Mouse (Mus musculus): ENCODE data around the gene Lsr. TPM values are rescaled to one million over a fixed set of nuclear protein-coding genes. Genes with fewer than 3 reads are reported as not detected.

Lsr gene
- 27.6 and 34.6 TPM in 2 replicates for polyA plus RNA-seq (2012; rRNA removed)

DNA sequence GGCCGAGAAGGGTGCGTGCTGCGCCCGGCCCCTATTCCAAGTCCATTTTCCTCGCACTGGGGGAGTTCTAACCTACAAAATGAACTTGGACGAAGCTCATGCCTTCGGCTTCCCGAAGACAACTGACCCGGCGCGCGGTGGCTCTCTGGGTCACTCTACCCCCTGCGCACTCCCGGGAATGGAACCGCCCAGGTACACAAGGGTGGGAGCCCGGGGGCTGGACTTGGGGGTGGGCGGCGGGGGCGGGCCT is at the start of gene Lsr:
Gene Lsr, minus strand, starts transcription at position 214 of the 250 bp plus-strand sequence.
- WGBS = 5% methylated on average over 19 of the region's 19 CpGs
- no peak for TF ChIP-seq POLR2A (IDR thresholded peaks at IDR 0.05; ENCODE audit: control insufficient read depth, extremely low read depth, insufficient read depth, low read length, poor library complexity)
- no peak for TF ChIP-seq CTCF (IDR thresholded peaks at IDR 0.05; ENCODE audit: borderline replicate concordance, control insufficient read depth, extremely low read depth, insufficient read depth, low read length, poor library complexity)
- Histone ChIP-seq H3K4me3 (ENCODE audit: control insufficient read depth, insufficient read depth, low read length) (peak within 1 kb of the TSS; percentile 45), H3K4me1 (replicated peaks; ENCODE audit: control insufficient read depth, insufficient read depth, low read length) (peaks cover 9% of the 10 kb centered on the region), H3K36me3 (ENCODE audit: control insufficient read depth, insufficient read depth, low read length) (no peaks in the 10 kb centered on the region), H3K27me3 (ENCODE audit: control insufficient read depth, insufficient read depth, low read length) (no peaks in the 10 kb centered on the region; the same call in 1 of the 2 replicates), H3K27ac (ENCODE audit: control insufficient read depth, insufficient read depth, low read length) (no peak within 1 kb of the TSS)
- no peak for DNase-seq

DNA sequence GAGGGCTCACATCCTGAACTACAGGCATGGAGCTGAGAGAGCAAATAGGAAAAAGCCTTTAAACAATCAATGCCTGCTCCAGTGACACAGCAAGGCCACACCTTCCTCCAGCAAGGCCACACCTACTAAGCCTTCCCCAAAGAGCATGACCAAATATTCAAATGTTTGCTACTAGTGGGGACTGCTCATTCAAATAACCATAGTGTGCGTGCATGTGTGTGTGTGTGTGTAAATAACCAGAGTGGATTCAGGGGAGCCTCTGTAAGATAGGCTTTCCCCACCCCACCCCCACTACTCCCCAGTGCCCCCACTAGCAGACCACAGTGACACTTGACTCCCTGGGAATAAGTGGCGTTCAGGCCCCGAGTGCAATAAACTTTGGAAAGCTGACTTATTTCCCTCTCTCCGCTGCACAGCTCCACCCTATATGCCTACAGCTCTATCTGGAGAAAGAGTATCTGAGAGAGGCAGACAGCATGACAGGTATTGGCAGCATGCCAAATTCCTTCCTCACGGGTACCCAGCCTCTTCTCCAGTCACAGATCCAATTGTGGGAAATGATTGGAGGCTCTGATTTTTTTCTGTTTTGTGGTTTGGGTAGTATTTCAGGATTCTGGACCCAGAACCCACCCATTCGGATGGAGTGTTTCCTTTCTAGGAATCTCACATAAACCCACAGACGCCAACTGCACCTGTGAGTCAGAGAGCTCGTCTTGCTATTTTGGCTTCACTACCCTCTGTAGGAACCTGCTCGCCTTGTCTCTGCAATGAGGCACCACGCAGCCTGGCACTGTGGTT is 44.0 kb upstream of the Lsr start:
- 30% methylated on average over 10 of the region's 10 CpGs for WGBS
- Histone ChIP-seq H3K36me3 (ENCODE audit: control insufficient read depth, insufficient read depth, low read length) (no peaks in the 10 kb centered on the region), H3K4me1 (replicated peaks; ENCODE audit: control insufficient read depth, insufficient read depth, low read length) (no peaks in the 10 kb centered on the region), H3K27ac (ENCODE audit: control insufficient read depth, insufficient read depth, low read length) (no peak overlapping the region), H3K4me3 (ENCODE audit: control insufficient read depth, insufficient read depth, low read length) (no peak overlapping the region), H3K27me3 (ENCODE audit: control insufficient read depth, insufficient read depth, low read length) (no peaks in the 10 kb centered on the region)
- no peak for DNase-seq
- TF ChIP-seq CTCF (IDR thresholded peaks at IDR 0.05; ENCODE audit: borderline replicate concordance, control insufficient read depth, extremely low read depth, insufficient read depth, low read length, poor library complexity) = no peak
- no peak for TF ChIP-seq POLR2A (IDR thresholded peaks at IDR 0.05; ENCODE audit: control insufficient read depth, extremely low read depth, insufficient read depth, low read length, poor library complexity)

DNA sequence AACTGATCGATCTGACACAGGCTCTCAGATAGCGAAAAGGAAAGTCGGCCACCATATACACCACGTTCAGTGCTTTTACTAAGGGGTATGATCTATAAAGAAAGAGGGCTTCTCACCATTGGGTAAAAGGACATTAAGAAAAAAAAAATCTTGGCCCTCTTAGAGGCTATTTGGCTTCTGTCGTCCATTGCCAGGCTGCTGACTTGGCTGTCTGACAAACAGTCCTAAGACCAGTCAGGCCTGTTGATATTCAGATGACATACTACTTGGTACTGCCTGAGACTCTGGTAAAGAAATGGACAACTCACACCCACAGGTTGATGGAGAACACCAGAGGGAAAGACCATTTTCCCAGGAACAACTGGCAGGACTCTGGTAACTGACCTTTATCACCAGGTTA is 39.7 kb upstream of the Lsr start:
- TF ChIP-seq CTCF (IDR thresholded peaks at IDR 0.05; ENCODE audit: borderline replicate concordance, control insufficient read depth, extremely low read depth, insufficient read depth, low read length, poor library complexity) (no peak), POLR2A (IDR thresholded peaks at IDR 0.05; ENCODE audit: control insufficient read depth, extremely low read depth, insufficient read depth, low read length, poor library complexity) (no peak)
- H3K4me3 ChIP-seq (ENCODE audit: control insufficient read depth, insufficient read depth, low read length) = no peak overlapping the region
- DNase-seq = no peak
- 92% methylated on average over 5 of the region's 5 CpGs for WGBS
- H3K27ac ChIP-seq (ENCODE audit: control insufficient read depth, insufficient read depth, low read length) = no peak overlapping the region
- no peaks in the 10 kb centered on the region for H3K27me3 ChIP-seq (ENCODE audit: control insufficient read depth, insufficient read depth, low read length)
- no peaks in the 10 kb centered on the region for H3K4me1 ChIP-seq (replicated peaks; ENCODE audit: control insufficient read depth, insufficient read depth, low read length)
- no peaks in the 10 kb centered on the region for H3K36me3 ChIP-seq (ENCODE audit: control insufficient read depth, insufficient read depth, low read length)

- DNase-seq = no peak
- 84% methylated on average over 3 of the region's 3 CpGs for WGBS
- Histone ChIP-seq H3K27me3 (ENCODE audit: control insufficient read depth, insufficient read depth, low read length) (no peaks in the 10 kb centered on the region), H3K4me3 (ENCODE audit: control insufficient read depth, insufficient read depth, low read length) (no peak overlapping the region), H3K27ac (ENCODE audit: control insufficient read depth, insufficient read depth, low read length) (no peak overlapping the region), H3K36me3 (ENCODE audit: control insufficient read depth, insufficient read depth, low read length) (no peaks in the 10 kb centered on the region), H3K4me1 (replicated peaks; ENCODE audit: control insufficient read depth, insufficient read depth, low read length) (no peaks in the 10 kb centered on the region)
- no peak for TF ChIP-seq POLR2A (IDR thresholded peaks at IDR 0.05; ENCODE audit: control insufficient read depth, extremely low read depth, insufficient read depth, low read length, poor library complexity)
- TF ChIP-seq CTCF (IDR thresholded peaks at IDR 0.05; ENCODE audit: borderline replicate concordance, control insufficient read depth, extremely low read depth, insufficient read depth, low read length, poor library complexity) = no peak
These were observed 35.6 kb upstream of the Lsr start for GRCm38 (mm10) chr7:31008889-31009288.

- H3K4me3 ChIP-seq (ENCODE audit: control insufficient read depth, insufficient read depth, low read length) = no peak overlapping the region
- TF ChIP-seq POLR2A (IDR thresholded peaks at IDR 0.05; ENCODE audit: control insufficient read depth, extremely low read depth, insufficient read depth, low read length, poor library complexity) = no peak
- no peaks in the 10 kb centered on the region for H3K4me1 ChIP-seq (replicated peaks; ENCODE audit: control insufficient read depth, insufficient read depth, low read length)
- no peak overlapping the region for H3K27ac ChIP-seq (ENCODE audit: control insufficient read depth, insufficient read depth, low read length)
- H3K27me3 ChIP-seq (ENCODE audit: control insufficient read depth, insufficient read depth, low read length) = no peaks in the 10 kb centered on the region
- no peaks in the 10 kb centered on the region for H3K36me3 ChIP-seq (ENCODE audit: control insufficient read depth, insufficient read depth, low read length)
- WGBS = 22% methylated on average over 1 of the region's 1 CpGs
- no peak for DNase-seq
These were observed 34.9 kb upstream of the Lsr start for GRCm38 (mm10) chr7:31008175-31008574.

DNA sequence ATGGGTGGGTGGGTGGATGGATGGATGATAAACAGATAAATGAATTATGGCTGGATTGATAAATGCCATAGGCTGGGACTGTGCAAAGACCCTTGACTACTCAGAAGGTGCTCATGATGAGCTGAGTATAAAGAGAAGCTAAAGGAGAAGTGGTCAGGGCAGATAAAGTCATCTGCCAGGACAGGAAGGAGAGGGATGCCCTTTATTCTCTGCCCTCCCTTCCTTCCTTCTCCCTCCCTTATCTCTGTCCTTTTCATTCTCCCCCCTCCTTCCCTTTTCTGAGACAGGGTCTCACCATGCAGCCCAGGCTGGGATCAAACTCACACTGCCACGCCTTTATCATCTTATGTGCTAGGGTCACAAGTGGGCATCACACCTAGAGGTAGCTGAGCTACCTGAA is 34.5 kb upstream of the Lsr start:
- Histone ChIP-seq H3K36me3 (ENCODE audit: control insufficient read depth, insufficient read depth, low read length) (no peaks in the 10 kb centered on the region), H3K4me3 (ENCODE audit: control insufficient read depth, insufficient read depth, low read length) (no peak overlapping the region), H3K27ac (ENCODE audit: control insufficient read depth, insufficient read depth, low read length) (no peak overlapping the region), H3K27me3 (ENCODE audit: control insufficient read depth, insufficient read depth, low read length) (no peaks in the 10 kb centered on the region), H3K4me1 (replicated peaks; ENCODE audit: control insufficient read depth, insufficient read depth, low read length) (peaks cover 3% of the 10 kb centered on the region)
- TF ChIP-seq POLR2A (IDR thresholded peaks at IDR 0.05; ENCODE audit: control insufficient read depth, extremely low read depth, insufficient read depth, low read length, poor library complexity) = no peak
- TF ChIP-seq CTCF (IDR thresholded peaks at IDR 0.05; ENCODE audit: borderline replicate concordance, control insufficient read depth, extremely low read depth, insufficient read depth, low read length, poor library complexity) = no peak
- 44% methylated on average over 1 of the region's 1 CpGs for WGBS
- no peak for DNase-seq

GRCm38 (mm10) chr7:31002650-31003049 is 29.4 kb upstream of the Lsr start:
- 8% methylated on average over 8 of the region's 8 CpGs for WGBS
- peak overlapping the region; percentile 70 for H3K27ac ChIP-seq (ENCODE audit: control insufficient read depth, insufficient read depth, low read length)
- H3K4me3 ChIP-seq (ENCODE audit: control insufficient read depth, insufficient read depth, low read length) = no peak overlapping the region
- H3K4me1 ChIP-seq (replicated peaks; ENCODE audit: control insufficient read depth, insufficient read depth, low read length) = peaks cover 26% of the 10 kb centered on the region
- TF ChIP-seq POLR2A (IDR thresholded peaks at IDR 0.05; ENCODE audit: control insufficient read depth, extremely low read depth, insufficient read depth, low read length, poor library complexity) (no peak), CTCF (IDR thresholded peaks at IDR 0.05; ENCODE audit: borderline replicate concordance, control insufficient read depth, extremely low read depth, insufficient read depth, low read length, poor library complexity) (no peak)
- H3K27me3 ChIP-seq (ENCODE audit: control insufficient read depth, insufficient read depth, low read length) = no peaks in the 10 kb centered on the region
- peak; percentile 36 for DNase-seq
- H3K36me3 ChIP-seq (ENCODE audit: control insufficient read depth, insufficient read depth, low read length) = no peaks in the 10 kb centered on the region
